Mouse (Mus musculus): ENCODE results near the gene Hddc2.
"Not testable (repeated sequence)": the region's sequence is repeated elsewhere in the genome, so short reads cannot be mapped to it uniquely, and the experiment has no call there.

The Hddc2 gene

DNA sequence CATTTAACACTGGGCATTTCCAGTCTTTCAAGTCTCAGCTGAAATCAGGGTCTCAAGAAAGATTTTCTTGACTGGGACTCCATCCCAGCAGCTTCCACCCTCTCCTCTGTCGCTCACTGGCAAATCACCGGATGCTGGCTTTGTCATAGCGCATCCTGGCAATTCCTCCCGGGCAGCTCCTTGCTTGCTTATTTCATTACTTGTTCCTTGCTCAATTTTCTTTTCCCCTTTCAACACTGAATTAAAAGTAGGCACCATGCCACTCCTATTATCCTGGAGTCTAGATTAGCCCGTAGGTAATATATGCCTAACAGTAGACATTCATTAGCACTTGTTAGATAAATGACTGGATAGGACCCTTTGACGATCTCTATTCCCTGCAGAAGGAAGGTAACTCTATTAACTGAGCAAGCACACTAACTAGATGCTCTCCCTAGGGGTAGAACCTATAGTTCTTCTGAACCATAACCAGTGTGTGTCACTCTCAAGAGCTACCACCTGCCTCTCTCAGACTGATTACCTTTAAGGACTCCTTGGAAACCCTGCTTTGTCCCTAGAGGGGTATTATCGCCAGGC is 41.8 kb downstream of the Hddc2 start:
- no peak for DNase-seq

DNA sequence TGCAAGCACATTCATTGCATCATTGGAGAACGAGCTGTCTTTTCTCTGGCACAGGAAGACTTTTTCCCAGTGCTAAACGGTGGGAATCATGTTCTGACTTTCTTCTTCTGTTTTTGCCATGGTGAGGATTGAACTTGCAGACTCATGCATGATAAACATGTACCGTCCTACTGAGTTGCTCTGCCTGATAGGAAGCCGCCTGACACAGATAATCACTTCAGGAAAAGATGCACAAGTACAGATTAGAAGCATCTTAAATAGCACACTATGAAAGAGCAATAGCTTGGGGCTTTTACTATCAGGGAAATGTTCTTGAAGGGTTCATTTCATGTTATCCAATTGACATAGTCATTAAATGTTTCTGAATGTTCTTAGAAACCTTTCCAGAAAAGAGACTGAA is 46.6 kb downstream of the Hddc2 start:
- no peak for DNase-seq

DNA sequence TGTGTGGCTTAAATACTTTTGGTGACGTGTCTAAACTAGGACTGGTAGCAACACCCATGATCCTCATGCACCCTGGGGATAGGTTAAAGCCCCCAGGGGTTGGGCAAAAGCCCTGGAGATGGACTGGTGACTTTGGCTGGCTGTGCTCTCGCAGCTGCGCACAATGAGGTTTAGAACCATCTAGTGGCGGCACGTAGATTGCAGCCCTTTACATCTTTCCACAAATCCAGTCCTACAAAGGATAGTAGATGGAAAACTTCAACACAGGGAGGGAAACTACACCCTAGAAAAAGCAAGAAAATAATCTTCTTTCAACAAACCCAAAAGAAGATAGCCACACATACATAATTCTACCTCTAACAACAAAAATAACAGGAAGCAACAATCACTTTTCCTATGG is 57.0 kb downstream of the Hddc2 start:
- not testable (repeated sequence) for DNase-seq

All from thymus, postnatal 4 days (tissue).